Mouse (Mus musculus) olfactory bulb, adult 2 months (tissue): ENCODE data around the gene Gdpd5. TPM values are rescaled to one million over a fixed set of nuclear protein-coding genes. Genes with fewer than 3 reads are reported as not detected.

Experiments used
- H3K27ac ChIP-seq: fragments of 200-500 bp; 2 replicates; pipeline ENCODE4 v1.5.1; 2012; ENCODE audit warnings: low read depth, low read length; ENCODE audit not compliant: insufficient read depth
- H3K4me1 ChIP-seq: fragments of 200-500 bp; 2 replicates; pipeline ENCODE4 v1.6.1; 2012; ENCODE audit warnings: low read length; ENCODE audit not compliant: control insufficient read depth, insufficient read depth
- H3K4me3 ChIP-seq: fragments of 200-500 bp; 2 replicates; pipeline ENCODE4 v1.5.1; 2012; ENCODE audit warnings: mild to moderate bottlenecking, low read depth, low read length, moderate library complexity; ENCODE audit not compliant: insufficient read depth
- CTCF ChIP-seq: fragments of 200-500 bp; IDR thresholded peaks from 2 replicates; pipeline ENCODE4 v1.5.1; 2012; ENCODE audit warnings: low read depth, mild to moderate bottlenecking, low read length, moderate library complexity; ENCODE audit not compliant: insufficient read depth
- POLR2A ChIP-seq: fragments of 200-500 bp; IDR thresholded peaks from 2 replicates; pipeline ENCODE4 v1.6.1; 2012; ENCODE audit warnings: mild to moderate bottlenecking, low read depth, low read length, moderate library complexity; ENCODE audit not compliant: insufficient read depth
- WGBS: fragments of 180-500 bp; shearing (Covaris S2); methylation state at CpG from one replicate; pipeline ENCODE4 v1.1.7; 2018; 5-methylcytosine and 5-hydroxymethylcytosine counted together
- polyA plus RNA-seq: library from polyadenylated mRNA; stranded (reverse); fragments of >200 nt; gene quantifications from 2 replicates; pipeline ENCODE4 v1.2.4, GENCODE M21; 2012; ENCODE audit warnings: low replicate concordance; ENCODE audit not compliant: missing spikeins, insufficient read depth, insufficient read length

The Gdpd5 gene
- polyA plus RNA-seq = not detected in 2 replicates

DNA sequence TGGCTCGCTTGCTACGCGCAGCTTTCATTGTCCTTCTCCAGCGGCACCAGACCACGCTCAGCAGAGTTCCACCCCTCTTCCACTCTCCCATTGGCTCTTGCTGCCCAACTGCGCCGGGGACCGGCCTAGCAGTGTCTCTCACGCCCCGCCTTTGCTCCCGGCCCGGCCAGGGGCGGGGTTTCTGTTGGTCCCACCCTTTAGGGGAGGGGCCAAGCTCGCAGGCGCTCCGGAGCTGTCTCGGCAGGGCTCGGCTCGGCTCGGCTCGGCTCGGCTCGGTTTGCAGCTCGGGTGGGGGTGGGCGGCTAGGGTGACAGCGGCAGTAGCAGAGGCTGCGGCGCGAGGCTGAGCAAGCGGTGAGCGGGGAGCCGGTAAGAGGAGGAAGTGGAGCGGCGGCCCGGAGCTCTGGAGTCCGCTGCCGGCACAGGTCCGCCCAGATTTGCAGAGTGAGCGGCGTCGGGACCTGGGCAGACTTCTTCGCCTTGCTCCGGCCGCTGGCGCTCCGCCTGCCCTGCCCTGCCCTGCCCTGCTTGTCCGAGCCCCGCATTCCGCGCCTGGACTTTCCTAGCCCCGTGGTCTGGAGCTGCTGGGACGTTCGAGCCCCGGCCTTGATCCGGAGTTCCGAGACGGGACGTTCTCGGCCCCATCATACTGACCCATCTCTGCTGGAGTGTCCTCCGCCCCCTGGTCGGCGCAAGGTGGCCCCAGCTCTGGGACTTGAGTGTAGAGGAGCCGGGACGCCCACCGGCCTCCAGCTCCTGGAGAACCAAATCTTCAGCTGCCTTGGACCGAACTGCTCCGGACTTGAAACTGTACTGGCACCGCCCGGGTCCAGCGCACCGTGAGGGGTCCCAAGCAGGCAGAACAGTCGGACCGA is at the start of gene Gdpd5:
TSS of gene Gdpd5 (plus strand) at position 201 of the 874 bp plus-strand sequence.
- TF ChIP-seq CTCF = no peak
- TF ChIP-seq POLR2A = peak; percentile 76
- H3K4me1 ChIP-seq = peaks cover 24% of the 10 kb centered on the region
- H3K4me3 ChIP-seq = peak within 1 kb of the TSS; percentile 58
- WGBS = under 1% methylated on average over 73 of the region's 73 CpGs
- H3K27ac ChIP-seq = peak within 1 kb of the TSS; percentile 90

- 34% methylated on average over 12 of the region's 12 CpGs for WGBS
- Histone ChIP-seq H3K4me1 (peaks cover 5% of the 10 kb centered on the region; the same call in 1 of the 2 replicates), H3K4me3 (no peak overlapping the region), H3K27ac (no peak overlapping the region)
- TF ChIP-seq CTCF (peak; percentile 84), POLR2A (no peak)
Observed at GRCm38 (mm10) chr7:99332774-99333480, 48.3 kb upstream of the Gdpd5 start.

DNA sequence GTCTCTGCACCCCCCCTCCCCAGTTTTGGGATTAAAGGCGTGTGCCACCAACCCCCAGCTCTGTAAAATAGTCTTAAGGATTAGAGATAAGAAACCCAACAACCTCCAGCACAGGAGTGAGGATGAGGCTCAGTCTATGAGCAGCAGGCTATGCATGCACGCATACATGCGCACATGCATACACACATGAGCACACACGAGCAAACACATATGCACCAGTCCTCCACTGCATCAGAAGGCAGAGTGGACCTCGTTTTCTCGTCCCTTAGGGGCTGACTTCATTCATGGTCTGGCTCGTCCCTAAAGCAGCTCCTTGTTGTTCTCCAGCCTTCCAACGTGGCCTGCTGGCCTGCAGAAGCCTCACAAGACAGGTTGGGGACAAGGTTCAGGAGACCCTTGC is 40.5 kb upstream of the Gdpd5 start:
- H3K4me1 ChIP-seq = no peaks in the 10 kb centered on the region
- no peak for TF ChIP-seq POLR2A
- no peak for TF ChIP-seq CTCF
- WGBS = 85% methylated on average over 8 of the region's 8 CpGs
- no peak overlapping the region for H3K27ac ChIP-seq
- H3K4me3 ChIP-seq = no peak overlapping the region

DNA sequence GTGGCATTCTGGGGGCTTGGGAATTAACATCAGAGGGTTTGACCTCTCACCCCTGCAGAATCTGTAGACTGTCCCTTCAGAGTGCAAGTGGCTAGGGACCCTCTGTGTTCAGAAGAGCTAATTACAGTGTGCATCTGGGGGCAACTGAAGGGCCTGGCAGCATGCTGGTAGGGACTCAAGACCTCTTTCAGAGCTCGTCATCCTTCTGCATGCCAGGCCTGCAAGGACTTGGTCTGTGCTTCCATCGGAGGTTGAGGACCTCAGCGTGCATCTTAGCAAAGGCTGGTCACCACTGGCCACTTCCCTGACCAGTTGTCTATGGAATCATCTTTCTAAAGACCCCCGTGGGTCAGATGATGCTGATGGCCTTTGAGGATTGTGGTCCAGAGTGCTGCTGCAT is 37.6 kb upstream of the Gdpd5 start:
- H3K4me3 ChIP-seq = no peak overlapping the region
- H3K27ac ChIP-seq = no peak overlapping the region
- WGBS = 86% methylated on average over 4 of the region's 4 CpGs
- TF ChIP-seq CTCF (no peak), POLR2A (no peak)
- H3K4me1 ChIP-seq = no peaks in the 10 kb centered on the region

GRCm38 (mm10) chr7:99347268-99347667 is 33.9 kb upstream of the Gdpd5 start:
- H3K4me3 ChIP-seq = no peak overlapping the region
- H3K4me1 ChIP-seq = peaks cover 19% of the 10 kb centered on the region
- H3K27ac ChIP-seq = no peak overlapping the region
- WGBS = 97% methylated on average over 10 of the region's 10 CpGs
- TF ChIP-seq CTCF (no peak), POLR2A (no peak)

DNA sequence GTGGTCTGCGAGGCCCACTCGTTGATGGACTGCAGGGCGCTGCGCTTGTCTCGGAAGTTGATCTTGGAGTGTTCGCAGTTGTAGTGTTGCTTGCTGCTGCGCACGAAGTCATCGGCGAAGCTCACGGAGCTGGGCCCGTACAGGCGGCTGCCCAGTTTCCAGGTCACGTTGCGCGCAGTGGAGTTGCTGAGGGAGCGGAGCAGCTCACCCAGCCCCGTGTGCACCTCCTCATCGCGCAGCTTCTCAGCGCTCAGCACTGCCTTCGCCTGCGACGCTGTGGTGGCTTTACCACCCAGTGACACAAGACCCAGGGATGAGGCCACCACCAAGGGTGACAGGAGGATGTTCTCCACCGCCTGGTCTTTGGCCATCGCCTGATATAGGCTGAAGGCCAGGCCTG is 32.3 kb upstream of the Gdpd5 start:
- H3K4me3 ChIP-seq = no peak overlapping the region
- H3K4me1 ChIP-seq = peaks cover 25% of the 10 kb centered on the region
- 97% methylated on average over 26 of the region's 26 CpGs for WGBS
- H3K27ac ChIP-seq = no peak overlapping the region
- TF ChIP-seq POLR2A (no peak), CTCF (no peak)

DNA sequence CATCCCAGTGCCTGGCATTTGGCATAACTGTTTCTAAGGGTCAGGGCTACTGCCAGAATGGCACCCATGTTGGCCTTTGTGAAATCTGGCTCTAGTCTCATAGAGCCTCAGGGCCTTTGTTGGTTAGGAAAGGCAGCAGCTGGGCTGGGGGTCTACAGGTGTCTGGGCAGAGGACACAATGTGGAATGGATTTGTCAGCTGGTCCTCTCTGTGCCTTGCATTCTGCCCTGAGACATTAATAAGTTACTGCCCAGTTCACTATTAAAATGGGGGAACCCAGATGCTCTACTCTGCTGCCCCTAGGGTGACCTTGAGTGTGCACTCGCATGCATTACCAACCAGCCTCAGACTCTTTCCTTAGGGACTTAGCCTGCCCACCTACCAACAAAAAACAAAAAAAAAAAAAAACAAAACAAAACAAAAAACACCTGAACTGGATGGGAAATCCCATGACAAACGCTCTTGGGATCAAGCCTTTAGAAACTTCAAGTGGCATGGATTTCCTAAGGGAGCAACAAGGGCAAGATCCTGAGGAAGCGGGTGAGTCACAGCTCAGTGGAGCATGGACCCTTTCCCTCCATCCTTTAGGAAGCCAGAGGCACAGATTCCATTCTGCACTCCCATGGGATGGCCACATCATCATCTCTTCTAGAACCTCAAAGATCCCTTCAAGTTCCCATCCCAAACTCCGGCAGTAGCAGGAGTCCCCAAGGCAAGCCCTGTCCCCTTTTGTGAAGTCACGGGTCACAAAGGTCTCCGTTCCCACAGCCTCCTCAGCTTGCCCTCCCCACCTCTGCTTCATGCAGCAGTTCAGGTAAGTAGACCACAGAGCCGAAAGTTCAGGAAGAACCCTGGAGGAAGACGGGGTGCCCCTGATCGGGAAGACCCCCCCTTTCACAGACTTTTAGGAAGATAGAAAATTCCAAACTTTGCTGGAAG is 31.2 kb upstream of the Gdpd5 start:
- TF ChIP-seq POLR2A = no peak
- TF ChIP-seq CTCF = no peak
- Histone ChIP-seq H3K27ac (no peak overlapping the region), H3K4me3 (no peak overlapping the region), H3K4me1 (peaks cover 27% of the 10 kb centered on the region)
- WGBS = 85% methylated on average over 9 of the region's 9 CpGs

GRCm38 (mm10) chr7:99351104-99351801 is 30.0 kb upstream of the Gdpd5 start:
- 0 out of 2 replicates have a peak overlapping the region, but pooled peaks have one; percentile 24 for H3K27ac ChIP-seq
- peaks cover 38% of the 10 kb centered on the region for H3K4me1 ChIP-seq
- WGBS = 37% methylated on average over 12 of the region's 12 CpGs
- no peak for TF ChIP-seq CTCF
- no peak for TF ChIP-seq POLR2A
- H3K4me3 ChIP-seq = peak overlapping the region; percentile 40
